Mouse (Mus musculus): Measurements from ENCODE around the gene Papola.

The Papola gene

GRCm38 (mm10) chr12:105784196-105784999 is at the start of gene Papola:
TSS of gene Papola (plus strand) at chr12:105784694.
- DNase-seq (ENCODE audit: low spot score in 2 of 2), result peak; percentile 95

DNA sequence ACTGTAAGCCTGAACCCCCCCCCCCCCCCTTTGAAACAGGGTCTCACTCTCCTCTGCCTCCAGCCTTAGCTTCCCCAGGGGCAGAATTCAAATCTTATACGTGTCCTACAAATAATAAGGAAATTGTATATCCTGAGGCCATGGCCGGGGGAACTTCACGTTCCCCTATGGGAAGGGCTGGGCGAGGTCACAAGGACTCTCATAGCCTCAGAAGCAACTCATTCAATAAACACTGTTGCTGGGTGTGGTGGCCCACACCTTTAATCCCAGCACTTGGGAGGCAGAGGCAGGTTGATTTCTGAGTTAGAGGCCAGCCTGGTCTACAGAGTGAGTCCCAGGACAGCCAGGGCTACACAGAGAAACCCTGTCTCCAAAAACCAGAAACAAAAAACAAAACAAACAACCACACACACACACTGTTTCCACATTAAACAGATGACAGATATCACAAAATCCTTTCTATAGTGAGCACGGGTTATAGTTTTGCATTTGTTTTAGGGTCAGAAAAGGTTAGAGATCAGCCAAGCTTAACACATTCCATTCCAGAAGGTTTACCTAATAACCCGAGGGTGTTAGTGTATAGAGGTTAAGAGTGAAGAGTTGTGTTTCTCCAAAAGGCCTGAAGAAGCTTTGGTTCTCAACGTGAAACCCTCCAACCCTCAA is 49.1 kb upstream of the Papola start:
- no peak for DNase-seq (ENCODE audit: low spot score in 2 of 2)

GRCm38 (mm10) chr12:105735889-105736251 is 48.6 kb upstream of the Papola start:
- DNase-seq (ENCODE audit: low spot score in 2 of 2), result no peak

- DNase-seq (ENCODE audit: low spot score in 2 of 2), result no peak
Measured at GRCm38 (mm10) chr12:105738316-105739096, 46.0 kb upstream of the Papola start.

DNA sequence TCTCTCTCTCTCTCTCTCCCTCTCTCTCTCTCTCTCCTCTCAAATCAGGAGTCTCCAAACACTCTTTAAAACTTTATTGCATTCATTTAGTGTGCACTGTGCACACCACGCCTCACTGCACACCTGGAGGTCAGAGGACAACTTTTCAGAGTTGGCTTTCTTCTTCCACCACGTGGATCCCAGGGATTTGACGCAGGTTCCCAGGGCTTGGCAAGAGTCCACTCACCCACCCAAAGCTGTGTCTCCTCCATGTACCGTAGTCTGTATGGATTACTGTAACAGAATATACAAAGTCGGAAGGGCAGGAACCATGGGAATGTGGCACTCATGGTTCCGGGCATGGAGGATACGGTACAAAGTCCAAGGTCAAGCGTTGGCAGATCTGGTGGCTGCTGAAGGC is 44.8 kb upstream of the Papola start:
- no peak for DNase-seq (ENCODE audit: low spot score in 2 of 2)

DNA sequence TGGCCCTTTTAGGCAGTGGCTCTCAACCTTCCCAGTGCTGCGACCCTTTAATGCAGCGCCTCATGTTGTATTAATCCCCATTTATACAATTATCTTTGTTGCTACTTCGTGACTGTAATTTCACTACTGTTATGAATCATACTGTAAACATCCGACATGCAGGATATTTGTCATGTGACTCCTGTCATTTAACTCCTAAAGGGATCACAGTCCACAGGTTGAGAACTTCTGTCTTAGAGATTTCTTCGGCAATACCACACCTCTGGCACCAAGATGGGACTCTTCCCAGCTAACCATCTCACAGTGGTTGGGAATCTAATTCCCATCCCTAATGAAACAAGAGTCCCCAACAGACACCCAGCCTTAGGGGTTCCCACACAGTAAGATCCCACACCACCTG is 36.4 kb upstream of the Papola start:
- no peak for DNase-seq (ENCODE audit: low spot score in 2 of 2)

DNA sequence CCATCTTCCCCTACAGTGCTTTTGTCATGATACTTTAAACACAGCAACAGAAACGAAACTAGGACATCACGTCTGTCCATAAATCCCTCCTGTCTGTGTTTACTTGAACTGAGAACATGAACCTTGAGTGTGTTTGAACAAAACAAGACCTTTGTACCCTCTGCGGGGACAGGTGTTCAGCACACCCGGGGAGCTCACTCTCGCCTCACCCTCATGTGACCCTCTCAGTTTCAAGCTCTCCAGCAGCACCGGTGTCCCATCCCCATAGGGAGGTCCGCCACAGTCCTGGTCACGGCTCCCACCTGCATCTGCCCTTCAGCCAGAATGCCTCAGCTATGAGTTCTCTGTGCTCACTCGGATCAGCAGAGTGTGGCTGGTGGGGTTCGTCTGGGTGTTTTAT is 30.7 kb upstream of the Papola start:
- no peak for DNase-seq (ENCODE audit: low spot score in 2 of 2)

- no peak for DNase-seq (ENCODE audit: low spot score in 2 of 2)
Measured at GRCm38 (mm10) chr12:105757816-105758497, 26.5 kb upstream of the Papola start.

GRCm38 (mm10) chr12:105758911-105759310 is 25.6 kb upstream of the Papola start:
- no peak for DNase-seq (ENCODE audit: low spot score in 2 of 2)

DNA sequence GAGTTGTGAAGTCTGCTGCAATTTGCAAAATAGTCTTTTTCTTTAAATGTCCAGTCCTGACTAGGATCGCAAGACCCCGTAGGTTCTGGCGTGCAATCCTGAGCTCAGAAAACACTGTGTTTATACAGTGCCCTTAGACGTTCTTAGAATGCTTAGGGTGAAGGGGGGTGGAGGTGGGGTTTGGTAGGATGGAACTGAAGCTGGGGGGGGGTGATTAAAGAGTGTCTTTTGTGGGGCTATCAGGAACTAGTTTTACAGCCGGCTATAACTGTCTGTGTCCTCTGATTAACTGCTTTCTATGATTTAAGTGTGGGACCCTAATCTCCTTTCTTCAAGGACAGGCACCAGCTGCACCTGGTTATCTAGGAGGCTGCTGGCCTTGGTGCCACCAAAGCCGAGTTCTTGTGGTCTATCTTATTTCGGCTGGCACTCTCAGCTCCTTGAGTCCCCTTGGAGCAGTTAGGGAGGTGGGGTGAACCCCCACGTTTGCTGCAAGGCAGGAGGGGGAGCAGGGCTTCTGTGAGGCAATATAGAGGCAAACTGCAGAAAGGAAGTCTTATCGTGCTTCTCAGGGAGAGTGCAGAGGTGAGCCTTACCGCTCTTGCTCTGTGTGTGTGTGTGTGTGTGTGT is 24.5 kb upstream of the Papola start:
- DNase-seq (ENCODE audit: low spot score in 2 of 2), result no peak

- DNase-seq (ENCODE audit: low spot score in 2 of 2), result no peak
Measured at GRCm38 (mm10) chr12:105761171-105761570, 23.3 kb upstream of the Papola start.

GRCm38 (mm10) chr12:105761629-105762028 is 22.9 kb upstream of the Papola start:
- DNase-seq (ENCODE audit: low spot score in 2 of 2), result no peak

DNA sequence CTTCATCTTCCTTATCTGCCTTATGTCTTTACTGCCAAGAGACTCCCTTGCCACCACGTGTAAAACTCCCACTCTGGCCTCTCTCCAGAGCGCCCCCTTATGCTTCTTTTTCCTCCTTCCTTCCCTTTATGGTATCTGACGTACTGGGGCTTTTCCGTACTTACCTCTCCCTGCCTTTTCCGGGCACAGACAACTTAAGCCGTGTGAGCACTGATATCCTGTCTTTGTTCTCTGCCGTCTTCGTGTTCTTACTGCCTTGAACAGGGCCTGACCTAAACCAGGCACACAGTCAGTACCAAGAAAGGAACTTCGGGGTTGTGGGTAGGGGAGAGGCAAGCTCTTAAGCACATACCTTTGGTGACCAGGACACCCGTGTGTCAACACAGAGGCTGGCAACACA is 14.8 kb upstream of the Papola start:
- no peak for DNase-seq (ENCODE audit: low spot score in 2 of 2)

DNA sequence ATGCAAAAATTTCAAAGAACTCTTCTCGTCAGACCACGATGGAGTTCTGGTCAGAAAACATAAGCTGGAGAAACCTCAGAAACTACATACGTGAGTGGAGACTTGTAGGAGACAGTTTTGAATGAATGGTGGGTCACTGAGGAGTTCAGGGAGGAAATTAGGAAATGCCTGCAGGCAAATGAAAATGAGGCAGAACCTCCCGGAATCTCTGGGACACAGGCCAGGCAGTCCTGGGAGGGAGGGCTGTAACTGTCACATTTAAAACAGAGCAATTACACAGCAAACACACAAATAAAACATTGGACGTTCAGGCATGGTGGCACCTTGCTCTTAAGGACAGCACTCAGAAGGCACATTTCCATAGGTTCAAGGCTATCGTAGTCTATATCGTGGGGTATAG is 9.6 kb upstream of the Papola start:
- no peak for DNase-seq (ENCODE audit: low spot score in 2 of 2)

- DNase-seq (ENCODE audit: low spot score in 2 of 2), result no peak
Measured at GRCm38 (mm10) chr12:105777651-105778050, 6.8 kb upstream of the Papola start.

DNA sequence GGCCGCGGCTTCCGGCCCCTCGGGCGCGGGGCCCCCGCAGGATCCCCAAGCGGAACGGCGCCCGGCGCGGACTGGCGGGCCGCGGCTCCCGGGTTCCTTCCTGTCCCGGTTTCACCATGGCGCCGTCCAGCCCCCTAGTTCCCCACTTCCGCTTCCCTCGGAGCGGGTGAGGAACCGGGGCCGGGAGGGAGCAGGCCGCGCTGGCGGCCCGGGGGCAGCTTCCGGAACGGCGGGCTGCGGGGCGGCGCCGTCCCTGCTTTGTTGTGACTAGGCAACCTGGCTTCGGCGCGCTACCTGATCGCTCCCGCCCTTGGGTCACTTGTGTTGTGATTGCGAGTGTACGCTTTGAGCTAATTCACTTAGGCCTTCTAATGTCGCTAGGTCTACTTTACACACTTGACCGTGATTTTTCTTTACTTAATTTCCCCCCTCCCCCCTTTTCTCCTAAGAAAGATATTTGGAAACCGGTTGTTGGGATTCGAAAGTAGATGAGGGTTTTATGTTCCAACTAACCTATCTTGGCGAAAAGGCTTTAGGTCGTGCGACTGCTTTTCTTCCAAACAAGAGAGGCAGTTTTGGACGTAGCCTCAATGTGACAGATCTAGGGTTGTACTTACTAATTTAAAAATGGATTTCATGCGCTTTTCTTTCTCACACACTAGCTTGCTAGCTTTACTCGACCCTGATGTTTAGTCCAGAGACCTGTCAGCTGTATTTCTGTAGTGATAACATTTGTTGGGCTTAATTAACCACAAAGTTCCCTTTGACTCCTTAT is 693 bp downstream of the Papola start:
- peak; percentile 75 to 78 for DNase-seq (ENCODE audit: low spot score in 2 of 2)

DNA sequence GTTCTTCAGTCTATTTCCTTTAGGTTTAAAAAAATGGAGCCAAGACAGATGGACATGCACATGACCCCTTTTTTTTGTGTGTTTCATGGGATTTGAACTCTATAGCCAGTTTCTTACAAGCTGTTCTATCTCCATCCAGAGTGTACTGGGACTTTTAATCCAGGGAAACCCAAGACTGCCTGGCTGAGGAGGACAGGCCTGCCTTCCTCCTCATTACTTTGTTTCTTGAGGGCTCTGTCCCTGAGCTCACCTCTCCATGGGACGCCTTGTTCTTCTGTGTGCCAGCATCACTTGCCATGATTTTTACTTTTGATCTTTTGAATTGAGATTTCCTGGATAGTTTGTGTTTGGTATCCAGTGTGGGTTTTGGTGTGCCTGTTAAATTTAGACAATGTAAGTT is 1.6 kb downstream of the Papola start:
- DNase-seq (ENCODE audit: low spot score in 2 of 2), result no peak

GRCm38 (mm10) chr12:105787626-105788025 is 3.1 kb downstream of the Papola start:
- DNase-seq (ENCODE audit: low spot score in 2 of 2), result no peak

DNA sequence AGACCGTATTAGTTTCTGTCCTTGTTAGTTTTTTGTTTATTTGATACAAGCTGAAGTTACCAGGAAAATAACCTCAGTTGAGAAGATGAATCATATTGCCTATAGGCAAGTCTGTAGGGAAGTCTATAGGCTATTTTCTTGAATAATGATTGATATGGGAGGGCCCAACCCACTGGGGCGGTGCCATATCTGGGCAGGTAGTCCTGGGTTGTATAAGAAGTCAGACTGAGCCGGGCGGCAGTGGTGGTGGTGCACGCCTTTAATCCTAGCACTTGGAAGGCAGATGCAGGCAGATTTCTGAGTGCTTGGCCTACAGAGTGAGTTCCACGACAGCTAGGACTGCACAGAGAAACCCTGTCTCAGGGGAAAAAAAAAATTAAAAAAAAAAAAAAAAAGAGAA is 5.4 kb downstream of the Papola start:
- DNase-seq (ENCODE audit: low spot score in 2 of 2), result no peak

DNA sequence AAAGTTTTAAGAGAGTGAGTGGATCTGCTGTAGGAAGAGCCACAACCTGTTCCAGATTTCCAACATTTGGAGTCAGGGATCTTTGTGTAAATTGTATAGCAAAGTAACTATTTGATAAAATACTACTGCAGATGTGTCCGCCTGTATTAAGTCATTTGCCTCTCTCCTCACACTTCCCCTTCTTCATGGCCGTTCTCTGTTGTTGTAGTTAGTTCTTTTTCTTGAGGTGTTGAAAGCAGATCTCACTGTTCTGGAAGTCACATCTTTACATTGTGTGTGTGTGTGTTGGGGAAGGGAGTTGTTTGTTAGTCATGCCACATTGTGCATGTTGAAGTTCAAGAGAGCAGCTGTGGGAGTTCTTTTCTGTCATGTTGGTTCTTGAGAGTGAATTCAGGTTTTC is 10.4 kb downstream of the Papola start:
- DNase-seq (ENCODE audit: low spot score in 2 of 2), result no peak

DNA sequence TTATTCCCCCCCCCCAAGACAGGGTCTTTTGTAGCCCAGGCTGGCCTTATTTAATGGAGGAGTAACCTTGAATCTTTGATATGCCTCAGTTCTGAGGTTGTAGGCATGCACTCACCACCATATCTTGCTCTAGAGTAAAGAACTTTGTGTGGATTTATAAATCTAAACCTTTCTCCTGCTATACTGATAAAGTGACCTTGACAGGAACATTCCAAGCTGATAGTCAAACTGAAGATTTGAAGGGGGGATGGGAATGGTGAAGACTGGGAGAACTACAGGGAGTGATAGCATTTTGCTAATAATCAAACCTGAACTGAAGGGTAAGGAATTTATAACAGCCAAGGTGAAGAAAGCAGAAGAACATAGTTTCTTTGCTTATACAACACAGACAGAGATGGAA is 13.5 kb downstream of the Papola start:
- DNase-seq (ENCODE audit: low spot score in 2 of 2), result no peak

Measured in right cerebral cortex, postnatal 10 days (tissue).